Mouse (Mus musculus) adipocyte (in vitro differentiated cells): ENCODE results near the gene Plin1.

ENCODE experiments used
- DNase-seq: peaks from one replicate; pipeline ENCODE4 v3.0.0-alpha.2; 2016; ENCODE audit warnings: low spot score

Gene Plin1

GRCm38 (mm10) chr7:79736511-79736910 lies 3.8 kb upstream of the Plin1 start:
- DNase-seq: no peak

GRCm38 (mm10) chr7:79734563-79734962 lies 1.9 kb upstream of the Plin1 start:
- peak; percentile 96 for DNase-seq

DNA sequence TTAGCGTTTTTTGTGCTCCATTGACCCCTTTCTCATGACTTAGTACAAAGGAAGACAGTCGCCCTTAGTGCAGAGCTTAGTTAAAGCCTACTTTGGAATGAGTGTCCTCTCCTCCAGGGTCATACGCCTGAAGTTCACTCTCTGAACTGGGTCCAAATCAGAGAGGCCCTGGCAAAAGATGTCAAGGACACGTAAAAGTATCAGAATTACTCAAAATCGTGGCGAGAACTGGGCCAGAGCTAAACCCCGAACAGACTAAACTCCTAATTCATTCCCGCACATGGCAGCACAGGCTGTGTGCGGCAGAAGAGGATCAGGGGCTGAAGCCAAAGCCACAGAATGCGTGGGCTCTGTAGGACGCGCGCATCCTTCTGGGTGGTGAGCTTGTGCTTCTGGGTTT lies 1.3 kb downstream of the Plin1 start:
- DNase-seq: peak; percentile 44

DNA sequence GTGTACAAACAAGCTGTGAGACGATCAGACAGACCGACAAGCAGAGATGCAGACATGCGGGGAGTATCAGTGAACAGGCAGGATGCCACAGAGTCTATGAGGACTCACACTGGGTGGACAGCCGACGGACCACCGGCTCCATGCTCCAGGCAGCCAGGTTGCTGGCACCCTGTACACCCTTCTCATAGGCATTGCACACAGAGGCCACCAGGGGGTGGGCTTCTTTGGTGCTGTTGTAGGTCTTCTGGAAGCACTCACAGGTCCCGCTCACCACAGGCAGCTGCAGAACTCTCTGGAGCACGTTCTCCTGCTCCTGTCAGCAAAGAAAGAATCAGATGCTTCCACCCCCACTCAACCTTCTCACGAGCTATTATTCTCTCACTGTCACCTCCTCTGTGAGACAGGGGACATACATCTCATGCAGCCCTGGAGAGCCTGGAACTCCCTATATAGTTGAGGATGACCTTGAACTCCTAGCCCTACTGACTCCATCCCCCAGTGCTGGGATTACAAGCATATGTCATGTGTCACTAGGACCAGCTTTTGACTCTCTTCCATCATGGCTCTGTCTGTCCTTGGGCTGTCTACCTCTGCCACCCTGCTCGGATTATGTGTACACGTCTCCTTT lies 2.8 kb downstream of the Plin1 start:
- peak; percentile 60 for DNase-seq

- peak; percentile 72 for DNase-seq
Measured at GRCm38 (mm10) chr7:79729169-79729568, 3.5 kb downstream of the Plin1 start.

- peak; percentile 77 for DNase-seq
Measured at GRCm38 (mm10) chr7:79728219-79728618, 4.5 kb downstream of the Plin1 start.

- DNase-seq: peak; percentile 70
Measured at GRCm38 (mm10) chr7:79727091-79727490, 5.6 kb downstream of the Plin1 start.

DNA sequence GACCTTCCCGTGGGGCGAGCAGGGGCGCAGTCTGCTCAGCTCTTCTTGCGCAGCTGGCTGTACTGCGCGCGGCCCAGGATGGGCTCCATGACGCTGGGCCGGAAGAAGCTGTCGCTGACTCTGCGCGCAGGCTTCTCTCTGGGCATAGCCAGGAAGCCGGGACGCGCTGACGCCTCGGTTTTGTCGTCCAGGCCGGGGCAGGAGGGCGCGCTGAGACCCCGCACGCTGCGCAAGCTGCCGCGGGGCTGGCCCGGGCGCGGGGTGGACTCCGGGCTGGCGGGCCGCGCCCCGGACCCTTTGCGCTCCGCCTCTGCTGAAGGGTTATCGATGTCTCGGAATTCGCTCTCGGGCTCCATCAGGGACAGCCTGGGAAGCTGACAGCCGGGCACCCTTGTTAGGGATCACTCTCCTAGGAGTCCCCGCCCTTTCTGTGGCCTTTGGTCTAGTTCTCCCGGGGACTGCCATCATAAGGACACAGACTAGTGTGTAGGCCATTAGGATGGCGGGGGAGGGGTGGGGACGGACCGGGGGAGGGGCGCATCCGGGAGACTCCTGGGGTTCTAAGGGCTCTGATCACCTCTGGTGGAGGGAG lies 11.2 kb downstream of the Plin1 start:
- peak; percentile 76 for DNase-seq

GRCm38 (mm10) chr7:79715187-79715981 lies 17.3 kb downstream of the Plin1 start, which contains the start of gene Kif7:
TSS of gene Kif7 (minus strand) at chr7:79715720.
- DNase-seq: peak; percentile 66

DNA sequence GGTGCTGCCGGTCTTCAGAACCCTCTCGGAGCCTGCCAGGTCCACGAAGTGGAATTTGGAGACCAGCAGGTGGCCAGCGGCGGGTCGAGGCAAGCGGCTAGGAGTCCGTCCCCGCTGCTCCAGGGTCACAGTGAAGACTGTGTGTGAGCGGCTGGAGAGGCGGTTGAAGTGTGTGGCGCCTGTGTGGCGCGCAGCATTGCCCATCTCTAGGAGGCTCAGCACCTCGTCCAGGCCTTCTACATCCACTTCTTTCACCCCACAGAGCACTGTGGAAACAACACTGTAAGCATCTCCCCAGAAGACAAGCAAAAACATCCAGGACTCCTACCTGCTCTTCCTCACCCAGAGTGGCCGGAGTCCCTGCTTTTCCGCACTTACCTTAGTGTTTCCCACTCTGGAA lies 21.9 kb downstream of the Plin1 start:
- no peak for DNase-seq

DNA sequence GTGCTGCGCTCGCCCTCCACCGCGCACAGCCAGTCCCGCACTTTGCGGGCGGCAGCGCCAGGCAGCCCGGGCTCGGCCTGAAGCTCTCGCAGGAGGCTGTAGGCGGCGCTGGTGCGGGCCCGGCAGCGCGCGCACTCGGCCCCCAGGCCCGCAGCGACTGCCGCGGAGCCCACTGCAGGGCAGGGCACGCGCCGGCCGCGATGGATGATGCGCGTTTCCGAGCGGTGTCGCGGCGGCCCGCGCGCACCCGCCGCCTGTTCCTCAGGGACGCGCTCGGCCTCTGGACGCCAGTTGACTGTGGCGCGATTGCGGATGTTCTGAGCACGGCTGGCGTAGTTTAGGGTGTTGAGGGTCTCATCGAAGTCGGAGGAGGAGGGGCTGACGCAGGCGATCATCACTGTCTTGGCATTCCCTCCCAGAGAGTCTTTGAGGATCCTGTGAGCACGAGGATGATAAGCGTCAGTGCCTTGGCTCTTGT lies 22.5 kb downstream of the Plin1 start:
- no peak for DNase-seq

DNA sequence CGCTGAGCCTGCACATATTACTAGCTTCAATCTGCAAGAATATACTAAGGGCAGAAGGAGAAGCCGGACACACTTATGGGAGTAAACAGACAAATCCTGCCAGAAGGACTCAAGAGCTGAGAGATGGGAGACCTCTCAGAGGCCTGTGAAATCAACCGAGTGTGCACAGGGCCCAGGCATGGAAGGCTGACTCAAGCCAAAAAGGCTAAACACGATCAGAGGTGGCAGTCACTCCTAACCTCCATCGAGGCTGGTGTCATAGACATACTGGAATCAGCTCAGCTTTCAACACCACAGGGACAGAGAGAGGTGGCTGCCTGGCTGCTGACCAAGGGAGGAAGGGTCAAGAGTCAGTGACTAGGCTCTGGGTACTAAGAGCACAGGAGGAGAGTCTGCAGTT lies 27.5 kb downstream of the Plin1 start:
- DNase-seq: peak; percentile 25

DNA sequence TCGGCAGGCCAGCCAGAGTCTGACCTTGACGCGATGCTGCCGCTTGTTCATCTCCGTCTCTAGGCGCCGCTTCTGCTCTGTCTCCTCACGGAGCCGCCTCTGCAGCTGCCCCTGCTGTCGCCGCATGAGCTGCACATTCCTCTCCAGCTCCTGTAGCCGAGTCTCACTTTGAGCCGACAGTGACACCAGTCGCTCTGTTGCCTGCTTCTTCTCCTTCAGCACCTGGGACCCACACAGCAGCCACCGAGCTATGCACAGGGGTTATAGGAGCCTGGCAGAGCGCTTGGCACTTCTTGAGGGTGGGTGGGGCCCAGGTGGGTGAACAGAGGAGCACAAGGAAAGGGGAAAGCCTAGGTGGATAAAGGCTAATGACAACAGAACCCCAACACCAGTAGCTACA lies 29.9 kb downstream of the Plin1 start:
- DNase-seq: no peak

DNA sequence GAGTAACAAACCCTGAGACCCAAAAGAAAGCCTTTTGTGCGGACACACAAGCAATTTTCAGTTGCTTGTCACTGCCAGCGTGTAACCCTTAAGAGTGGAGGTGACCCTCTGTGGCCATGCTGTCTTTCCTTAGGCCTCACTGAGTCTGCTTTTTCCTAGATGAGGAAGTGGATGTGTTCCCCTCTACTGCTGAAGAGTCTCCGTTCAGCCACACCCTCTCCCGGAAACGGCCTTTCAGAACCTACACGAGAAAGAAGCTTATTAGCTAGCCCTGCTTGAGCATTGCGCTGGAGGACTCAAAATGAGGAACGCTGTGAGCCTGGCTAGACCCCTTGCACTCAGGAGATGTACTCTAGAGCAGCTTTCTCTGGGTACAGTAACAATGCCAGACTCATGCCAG lies 36.2 kb downstream of the Plin1 start:
- DNase-seq: no peak

GRCm38 (mm10) chr7:79680231-79680630 lies 52.5 kb downstream of the Plin1 start:
- DNase-seq: no peak

DNA sequence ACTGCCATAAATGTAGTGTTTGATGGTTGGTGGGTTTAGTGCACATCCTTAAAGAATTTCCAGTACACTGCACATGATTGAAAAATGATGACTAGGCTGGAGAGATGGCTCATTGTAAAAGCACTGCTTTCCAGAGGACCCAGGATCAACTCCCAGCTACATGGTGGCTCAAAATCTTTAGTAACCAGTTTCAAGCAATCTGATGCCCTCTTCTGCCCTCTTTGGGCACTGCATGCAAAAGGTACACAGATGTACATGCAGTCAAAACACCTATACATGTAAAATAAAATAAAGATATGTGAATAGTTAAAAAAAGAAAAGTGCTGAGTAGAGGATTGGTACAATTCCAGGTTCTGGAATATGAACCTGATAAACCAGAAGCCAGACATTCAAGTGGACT lies 53.5 kb downstream of the Plin1 start:
- no peak for DNase-seq

DNA sequence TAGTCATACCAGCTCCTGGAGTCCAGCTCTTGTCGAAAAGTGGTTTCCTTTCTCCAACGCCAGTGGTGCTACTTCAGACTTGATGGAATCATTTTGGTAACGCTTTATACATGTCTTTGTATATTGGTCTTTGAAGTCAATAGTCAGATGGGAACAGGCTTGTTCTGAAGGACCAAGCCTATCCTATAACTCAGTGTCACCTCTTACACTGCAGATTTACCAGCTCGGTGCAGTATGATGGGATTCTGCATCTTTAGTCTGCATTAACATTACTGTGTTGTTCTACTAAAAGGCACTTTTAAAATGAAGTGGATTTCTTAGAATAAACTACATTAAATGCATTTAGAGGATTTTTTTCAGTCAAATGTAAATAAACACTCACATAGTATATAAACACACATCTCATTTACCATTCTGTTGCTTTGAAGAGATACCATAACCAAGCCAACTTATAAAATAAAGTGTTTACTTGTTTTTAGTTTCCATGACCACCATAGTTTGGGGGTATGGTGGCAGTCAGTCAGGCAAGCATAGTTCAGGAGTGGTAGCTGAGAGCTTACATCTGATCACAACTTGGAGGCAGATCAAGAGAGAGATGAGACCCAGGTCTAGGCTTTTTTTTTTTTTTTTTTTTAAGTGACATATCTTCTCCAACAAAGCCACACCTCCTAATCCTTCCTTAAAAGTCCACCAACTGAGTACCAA lies 61.7 kb downstream of the Plin1 start:
- no peak for DNase-seq
